9 mouse cellular contexts compared by ENCODE assay signal in the genomic region with DNA sequence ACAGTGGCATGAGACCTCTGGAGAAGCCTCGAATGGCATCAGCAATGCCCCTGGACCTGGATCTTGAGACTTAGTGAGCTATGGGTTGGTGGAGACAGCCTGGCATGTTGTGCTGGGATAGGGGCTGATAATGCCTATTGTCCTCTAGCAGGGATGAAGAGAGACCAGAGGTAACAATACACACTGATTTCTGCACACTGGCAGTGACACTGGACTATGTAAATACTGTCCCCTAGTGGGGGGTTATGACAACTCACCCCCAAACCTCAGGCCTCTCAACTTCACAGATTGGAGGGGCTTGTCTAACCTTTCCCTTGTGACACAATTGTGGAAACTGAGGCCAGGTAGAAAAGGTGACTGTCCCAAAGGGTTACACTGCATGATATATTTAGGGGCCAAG.
DNase-seq lines count a peak whose midpoint lies in the region; ATAC-seq lines count a peak whose summit lies in the region.
"Had no signal": no experiment of that assay in that cellular context is flagged by ENCODE, and none has a peak within 500 bp of the region (broad histone marks: within the 10 kb centered on the region; RNA-seq: fewer than 3 reads in every experiment).

No protein-coding gene starts in this region.

- no peaks in the 10 kb centered on the region for H3K9me3 ChIP-seq in forebrain, embryonic 12.5 days
- no peaks in the 10 kb centered on the region for H3K9me3 ChIP-seq in midbrain, embryonic 15.5 days

- 88% methylated on average over 1 of the region's 1 CpGs for WGBS in forebrain, embryonic 12.5 days
- 64% methylated on average over 1 of the region's 1 CpGs for WGBS in midbrain, embryonic 15.5 days

- H3K9ac ChIP-seq in forebrain, embryonic 12.5 days: no peak overlapping the region
- H3K9ac ChIP-seq in midbrain, embryonic 15.5 days: no peak overlapping the region

- no peak overlapping the region for H3K27ac ChIP-seq in forebrain, embryonic 12.5 days
- no peak overlapping the region for H3K27ac ChIP-seq in midbrain, embryonic 15.5 days
- H3K27ac ChIP-seq: macrophage had no signal

- no peaks in the 10 kb centered on the region for H3K27me3 ChIP-seq in forebrain, embryonic 12.5 days
- H3K27me3 ChIP-seq in midbrain, embryonic 15.5 days (replicated peaks): no peaks in the 10 kb centered on the region

- no peak for DNase-seq in cerebellum, adult 11-12 months
- DNase-seq in right cerebral cortex, adult 2 months (ENCODE audit: low spot score in 2 of 2): peak; percentile 28 to 43
- no peak for DNase-seq in right cerebral cortex, postnatal 10 days (ENCODE audit: low spot score in 2 of 2)
- peak; percentile 30 for DNase-seq in kidney, postnatal 14 days

- no peak overlapping the region for H3K4me3 ChIP-seq in forebrain, embryonic 12.5 days (replicated peaks)
- no peak overlapping the region for H3K4me3 ChIP-seq in midbrain, embryonic 15.5 days

- no peaks in the 10 kb centered on the region for H3K36me3 ChIP-seq in forebrain, embryonic 12.5 days (replicated peaks)
- H3K36me3 ChIP-seq in midbrain, embryonic 15.5 days (replicated peaks): no peaks in the 10 kb centered on the region

- H3K4me2 ChIP-seq in forebrain, embryonic 12.5 days: no peak overlapping the region
- no peak overlapping the region for H3K4me2 ChIP-seq in midbrain, embryonic 15.5 days

- peak; percentile 52; the same call in 1 of the 2 replicates for ATAC-seq in cerebellum, adult (ENCODE audit: insufficient number of reproducible peaks, low FRiP score, low TSS enrichment)
- ATAC-seq in forebrain, embryonic 12.5 days (ENCODE audit: low FRiP score): peak; percentile 78
- ATAC-seq in midbrain, embryonic 15.5 days (replicated peaks): peak; percentile 75; the same call in 1 of the 2 replicates
- no peak for ATAC-seq in erythroid progenitor cell, adult 5-6 weeks (replicated peaks; ENCODE audit: low FRiP score, poor library complexity, severe bottlenecking)

- no peaks in the 10 kb centered on the region for H3K4me1 ChIP-seq in forebrain, embryonic 12.5 days
- no peaks in the 10 kb centered on the region for H3K4me1 ChIP-seq in midbrain, embryonic 15.5 days

Comparison
In these comparisons a context has a peak if more than half of its experiments do, and no peak if none do; other contexts are left out.
1. DNase-seq: peak in right cerebral cortex, adult 2 months (2 of 2) and kidney, postnatal 14 days (single experiment); none in cerebellum, adult 11-12 months (single experiment) and right cerebral cortex, postnatal 10 days (0 of 2).